Mouse (Mus musculus) midbrain, embryonic 11.5 days (tissue): ENCODE measurements around the gene Grn. TPM values are rescaled to one million over a fixed set of nuclear protein-coding genes. Genes with fewer than 3 reads are reported as not detected.

ENCODE experiments used
- ATAC-seq: fragments of 200-750 bp; cut with Nextera tagmentation; 2 replicates; pipeline ENCODE4 v1.8.0; 2017; ENCODE audit warnings: moderate TSS enrichment, moderate library complexity; ENCODE audit not compliant: low FRiP score
- DNase-seq: peaks from one replicate; pipeline ENCODE4 v3.0.0; 2015; ENCODE audit warnings: low spot score; ENCODE audit errors: missing footprints
- H3K27ac ChIP-seq: fragments of 300-500 bp; sonication (generic); 2 replicates; pipeline ENCODE4 v1.5.1; 2014; ENCODE audit warnings: low read depth, low read length
- H3K27me3 ChIP-seq: fragments of 300-500 bp; sonication (generic); 2 replicates; pipeline ENCODE4 v1.6.1; 2014; ENCODE audit warnings: mild to moderate bottlenecking, low read length, moderate library complexity, mixed read lengths; ENCODE audit not compliant: control insufficient read depth, insufficient read depth
- H3K36me3 ChIP-seq: fragments of 300-500 bp; sonication (generic); 2 replicates; pipeline ENCODE4 v1.6.1; 2014; ENCODE audit warnings: mild to moderate bottlenecking, low read length, moderate library complexity, mixed read lengths; ENCODE audit not compliant: control insufficient read depth, insufficient read depth
- H3K4me1 ChIP-seq: fragments of 300-500 bp; sonication (generic); 2 replicates; pipeline ENCODE4 v1.6.1; 2014; ENCODE audit warnings: low read length; ENCODE audit not compliant: control insufficient read depth, insufficient read depth
- H3K4me2 ChIP-seq: fragments of 300-500 bp; sonication (generic); 2 replicates; pipeline ENCODE4 v1.6.1; 2014; ENCODE audit warnings: mild to moderate bottlenecking, moderate library complexity
- H3K4me3 ChIP-seq: fragments of 300-500 bp; sonication (generic); 2 replicates; pipeline ENCODE4 v1.5.1; 2014; ENCODE audit warnings: low read depth, low read length
- H3K9ac ChIP-seq: fragments of 300-500 bp; sonication (generic); 2 replicates; pipeline ENCODE4 v1.6.1; 2014; ENCODE audit warnings: low read length
- H3K9me3 ChIP-seq: fragments of 300-500 bp; sonication (generic); 2 replicates; pipeline ENCODE4 v1.6.1; 2016; ENCODE audit warnings: low read length; ENCODE audit not compliant: control insufficient read depth
- WGBS: fragments of 180-500 bp; shearing (Covaris S2); extraction: QIAGEN DNeasy Blood & Tissue Kit; methylation state at CpG from one replicate; pipeline ENCODE4 v1.1.7; 2014; 5-methylcytosine and 5-hydroxymethylcytosine counted together
- polyA plus RNA-seq: library from polyadenylated mRNA; unstranded; fragments of >200 nt; fragmentation: Nextera tagmentation; extraction: Ambion mirVana; gene quantifications from 2 replicates; pipeline ENCODE4 v1.2.1, GENCODE M21; 2014

The Grn gene
- polyA plus RNA-seq, 1 experiment from 2014 or later, result 39.3 TPM

DNA sequence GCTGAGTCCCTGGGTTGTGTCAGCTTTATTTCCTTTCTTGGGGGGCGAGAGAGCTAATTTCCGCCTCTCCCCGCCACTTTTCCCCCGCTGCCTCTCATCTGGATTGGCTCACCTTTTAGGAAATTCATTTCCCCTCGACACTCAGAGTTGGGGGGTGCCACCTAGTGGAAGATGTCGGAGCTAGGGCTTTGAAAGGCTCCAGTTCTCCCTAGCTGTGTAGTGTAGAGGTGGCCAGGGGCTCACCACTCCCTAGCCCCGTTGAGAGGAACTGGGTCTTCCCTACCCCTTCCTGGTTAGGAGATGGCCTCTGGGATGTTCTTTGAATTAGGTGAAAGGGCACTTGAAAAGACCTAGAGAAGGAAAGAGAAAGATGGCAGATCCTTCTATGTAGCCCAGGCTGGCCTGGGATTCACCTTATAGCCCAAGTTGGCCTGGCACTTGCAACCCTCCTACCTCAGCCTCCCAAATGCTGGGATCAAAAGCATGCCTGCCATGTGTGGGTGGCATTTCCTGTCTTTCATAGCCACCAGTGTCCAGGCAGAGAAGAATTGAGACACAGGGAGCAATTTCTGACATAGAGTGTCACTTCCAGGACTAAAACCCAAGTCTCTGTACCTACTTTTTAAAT, 1.0 kb downstream of the Grn start:
- ATAC-seq, result peak; percentile 56; the same call in 1 of the 2 replicates
- peak overlapping the region; percentile 44 for H3K4me3 ChIP-seq
- peak overlapping the region; percentile 50; the same call in 1 of the 2 replicates for H3K9ac ChIP-seq
- peak; percentile 97 for DNase-seq
- no peaks in the 10 kb centered on the region for H3K9me3 ChIP-seq
- peaks cover 6% of the 10 kb centered on the region for H3K4me1 ChIP-seq
- under 1% methylated on average over 7 of the region's 7 CpGs for WGBS
- no peaks in the 10 kb centered on the region for H3K27me3 ChIP-seq
- peaks cover 5% of the 10 kb centered on the region; the same call in 1 of the 2 replicates for H3K36me3 ChIP-seq
- no peak overlapping the region for H3K27ac ChIP-seq
- peak overlapping the region; percentile 77 for H3K4me2 ChIP-seq

DNA sequence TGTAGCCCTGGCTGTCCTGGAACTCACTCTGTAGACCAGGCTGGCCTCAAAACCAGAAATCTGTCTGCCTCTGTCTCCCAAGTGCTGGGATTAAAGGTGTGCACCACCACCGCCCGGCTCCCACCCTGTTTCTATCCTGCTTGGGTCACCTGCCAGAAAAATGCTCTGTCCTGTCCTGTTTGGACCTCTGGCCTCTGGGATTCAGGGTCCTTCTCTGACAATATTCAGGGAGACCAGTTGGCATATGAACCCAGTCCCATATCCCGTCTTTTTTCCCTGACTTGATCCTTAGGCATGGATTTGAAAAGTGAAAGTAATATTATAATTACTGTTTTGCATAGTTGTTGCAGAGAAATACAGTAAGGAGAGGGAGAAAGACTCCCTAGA, 1.6 kb downstream of the Grn start:
- Histone ChIP-seq H3K4me3 (no peak overlapping the region), H3K36me3 (peaks cover 6% of the 10 kb centered on the region; the same call in 1 of the 2 replicates), H3K27ac (no peak overlapping the region), H3K9me3 (no peaks in the 10 kb centered on the region), H3K27me3 (no peaks in the 10 kb centered on the region), H3K4me2 (no peak overlapping the region), H3K9ac (no peak overlapping the region), H3K4me1 (peaks cover 6% of the 10 kb centered on the region)
- ATAC-seq (no peak), DNase-seq (no peak)
- 84% methylated on average over 3 of the region's 3 CpGs for WGBS

DNA sequence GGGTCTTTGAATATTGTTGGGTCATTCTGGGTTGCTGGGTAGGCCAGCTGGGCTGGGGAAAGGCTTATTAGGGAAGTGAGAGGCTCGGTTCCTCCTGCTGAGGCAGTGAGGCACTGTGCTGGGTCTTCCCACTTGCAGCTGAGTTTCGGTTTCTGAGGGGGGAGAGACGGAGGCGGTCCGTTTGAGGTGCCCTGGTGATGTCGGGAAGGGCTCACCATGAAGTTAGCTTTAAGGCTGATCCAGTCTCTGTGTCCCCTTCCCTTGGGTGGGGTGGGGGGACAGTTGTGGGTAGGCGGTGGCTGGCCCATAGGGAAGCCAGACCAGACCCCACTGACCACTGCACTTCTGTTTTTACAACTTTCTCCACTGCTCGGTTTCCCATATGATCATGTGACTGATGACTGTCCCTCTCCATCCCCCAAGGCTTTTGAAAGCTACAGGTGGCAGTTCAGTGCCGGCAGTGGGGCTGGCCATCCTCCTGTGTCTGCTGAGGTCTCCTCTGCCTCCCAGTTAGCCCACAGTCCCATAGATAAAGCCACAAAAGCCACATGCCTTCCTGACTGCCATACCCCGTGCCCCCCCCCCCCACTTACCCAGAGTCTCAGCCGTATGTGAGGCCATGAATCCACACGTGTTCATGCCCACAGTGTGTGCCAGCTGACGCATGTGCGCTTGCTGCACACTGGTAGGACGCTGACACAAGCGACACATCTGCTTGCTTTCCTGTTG, 2.2 kb downstream of the Grn start:
- ATAC-seq (no peak), DNase-seq (no peak)
- 70% methylated on average over 16 of the region's 16 CpGs for WGBS
- no peak overlapping the region for H3K27ac ChIP-seq
- no peak overlapping the region for H3K9ac ChIP-seq
- H3K9me3 ChIP-seq, result no peaks in the 10 kb centered on the region
- H3K4me2 ChIP-seq, result no peak overlapping the region
- H3K27me3 ChIP-seq, result no peaks in the 10 kb centered on the region
- H3K4me1 ChIP-seq, result peaks cover 11% of the 10 kb centered on the region
- no peak overlapping the region for H3K4me3 ChIP-seq
- H3K36me3 ChIP-seq, result peaks cover 6% of the 10 kb centered on the region; the same call in 1 of the 2 replicates

DNA sequence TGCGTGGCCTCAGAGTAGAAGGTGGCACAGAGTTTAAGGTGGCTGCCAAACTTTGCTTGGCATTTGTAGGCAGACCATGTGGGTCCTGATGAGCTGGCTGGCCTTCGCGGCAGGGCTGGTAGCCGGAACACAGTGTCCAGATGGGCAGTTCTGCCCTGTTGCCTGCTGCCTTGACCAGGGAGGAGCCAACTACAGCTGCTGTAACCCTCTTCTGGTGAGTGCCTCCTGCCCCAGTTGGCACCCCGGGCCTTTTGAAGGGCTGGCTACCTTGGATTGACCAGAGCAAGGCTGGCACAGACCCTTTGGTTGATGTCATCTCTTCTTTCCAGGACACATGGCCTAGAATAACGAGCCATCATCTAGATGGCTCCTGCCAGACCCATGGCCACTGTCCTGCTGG, 2.8 kb downstream of the Grn start:
- Histone ChIP-seq H3K27ac (no peak overlapping the region), H3K36me3 (peaks cover 8% of the 10 kb centered on the region), H3K4me3 (no peak overlapping the region), H3K27me3 (peaks cover 2% of the 10 kb centered on the region), H3K4me1 (peaks cover 17% of the 10 kb centered on the region), H3K4me2 (no peak overlapping the region), H3K9ac (no peak overlapping the region), H3K9me3 (no peaks in the 10 kb centered on the region)
- ATAC-seq, result no peak
- no peak for DNase-seq
- WGBS, result 94% methylated on average over 6 of the region's 6 CpGs

GRCm38 (mm10) chr11:102433866-102434265, 3.8 kb downstream of the Grn start:
- H3K4me3 ChIP-seq, result no peak overlapping the region
- no peak overlapping the region for H3K27ac ChIP-seq
- no peak overlapping the region for H3K9ac ChIP-seq
- peaks cover 9% of the 10 kb centered on the region for H3K36me3 ChIP-seq
- no peak for ATAC-seq
- H3K4me2 ChIP-seq, result no peak overlapping the region
- no peak for DNase-seq
- 92% methylated on average over 7 of the region's 7 CpGs for WGBS
- H3K9me3 ChIP-seq, result no peaks in the 10 kb centered on the region
- peaks cover 5% of the 10 kb centered on the region for H3K27me3 ChIP-seq
- peaks cover 21% of the 10 kb centered on the region for H3K4me1 ChIP-seq

- peaks cover 11% of the 10 kb centered on the region for H3K27me3 ChIP-seq
- peaks cover 9% of the 10 kb centered on the region for H3K36me3 ChIP-seq
- 10% methylated on average over 7 of the region's 7 CpGs for WGBS
- H3K4me2 ChIP-seq, result no peak overlapping the region
- no peak overlapping the region for H3K4me3 ChIP-seq
- peaks cover 24% of the 10 kb centered on the region for H3K4me1 ChIP-seq
- DNase-seq (peak; percentile 99), ATAC-seq (0 out of 2 replicates have a peak, but pooled peaks have one; percentile 19)
- no peak overlapping the region for H3K9ac ChIP-seq
- H3K9me3 ChIP-seq, result no peaks in the 10 kb centered on the region
- no peak overlapping the region for H3K27ac ChIP-seq
Measured at GRCm38 (mm10) chr11:102434406-102434805, 4.3 kb downstream of the Grn start.

GRCm38 (mm10) chr11:102434816-102435705, 4.9 kb downstream of the Grn start:
- Histone ChIP-seq H3K9me3 (no peaks in the 10 kb centered on the region), H3K27ac (no peak overlapping the region), H3K4me1 (peaks cover 20% of the 10 kb centered on the region), H3K4me3 (no peak overlapping the region), H3K4me2 (no peak overlapping the region), H3K27me3 (peaks cover 11% of the 10 kb centered on the region), H3K9ac (no peak overlapping the region), H3K36me3 (peaks cover 14% of the 10 kb centered on the region)
- WGBS, result 96% methylated on average over 11 of the region's 11 CpGs
- DNase-seq (peak; percentile 81), ATAC-seq (no peak)

DNA sequence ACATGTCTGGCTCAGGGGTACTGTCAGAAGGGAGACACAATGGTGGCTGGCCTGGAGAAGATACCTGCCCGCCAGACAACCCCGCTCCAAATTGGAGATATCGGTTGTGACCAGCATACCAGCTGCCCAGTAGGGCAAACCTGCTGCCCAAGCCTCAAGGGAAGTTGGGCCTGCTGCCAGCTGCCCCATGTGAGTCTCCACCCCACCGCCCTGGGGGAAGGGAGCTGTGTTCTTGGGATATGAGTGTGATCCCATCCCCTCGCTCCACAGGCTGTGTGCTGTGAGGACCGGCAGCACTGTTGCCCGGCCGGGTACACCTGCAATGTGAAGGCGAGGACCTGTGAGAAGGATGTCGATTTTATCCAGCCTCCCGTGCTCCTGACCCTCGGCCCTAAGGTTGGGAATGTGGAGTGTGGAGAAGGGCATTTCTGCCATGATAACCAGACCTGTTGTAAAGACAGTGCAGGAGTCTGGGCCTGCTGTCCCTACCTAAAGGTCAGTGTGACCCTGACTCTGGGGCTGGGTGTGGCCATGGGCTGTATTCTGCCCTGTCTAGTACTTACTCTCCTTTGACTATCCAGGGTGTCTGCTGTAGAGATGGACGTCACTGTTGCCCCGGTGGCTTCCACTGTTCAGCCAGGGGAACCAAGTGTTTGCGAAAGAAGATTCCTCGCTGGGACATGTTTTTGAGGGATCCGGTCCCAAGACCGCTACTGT, 5.8 kb downstream of the Grn start:
- H3K9ac ChIP-seq, result no peak overlapping the region
- no peaks in the 10 kb centered on the region for H3K9me3 ChIP-seq
- H3K4me1 ChIP-seq, result peaks cover 20% of the 10 kb centered on the region
- 96% methylated on average over 18 of the region's 18 CpGs for WGBS
- peaks cover 14% of the 10 kb centered on the region for H3K36me3 ChIP-seq
- peaks cover 11% of the 10 kb centered on the region for H3K27me3 ChIP-seq
- ATAC-seq (no peak), DNase-seq (peak; percentile 82)
- no peak overlapping the region for H3K27ac ChIP-seq
- no peak overlapping the region for H3K4me3 ChIP-seq
- no peak overlapping the region for H3K4me2 ChIP-seq
